Mouse (Mus musculus) cerebellum, adult 9-10 months (tissue): ENCODE measurements around the gene Elavl2.

Experiments
- DNase-seq: peaks from one replicate; pipeline ENCODE4 v3.0.0; 2022

Elavl2 gene

DNA sequence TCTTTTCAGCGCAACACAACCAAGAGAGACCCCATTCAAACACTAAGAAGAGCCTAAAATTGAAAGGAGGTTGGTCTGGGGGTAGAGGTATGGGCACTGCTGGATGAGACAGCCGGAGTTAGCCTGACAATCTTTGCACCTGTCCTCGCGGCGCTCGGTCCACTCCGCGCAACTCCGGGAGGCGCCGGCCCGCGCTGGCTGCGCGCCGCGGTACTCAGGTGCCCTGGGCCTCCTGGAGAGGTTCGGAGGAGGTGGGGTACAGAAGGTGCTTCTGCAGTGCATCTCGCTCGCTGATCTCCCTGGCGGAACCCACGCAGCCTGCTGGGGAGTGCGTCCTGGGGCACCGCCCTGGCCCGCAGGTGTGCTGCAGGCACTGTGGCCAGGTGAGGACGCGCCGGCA is at the start of gene Elavl2:
Elavl2 (minus strand) TSS at position 363 of the 400 bp plus-strand sequence.
- DNase-seq, result no peak

DNA sequence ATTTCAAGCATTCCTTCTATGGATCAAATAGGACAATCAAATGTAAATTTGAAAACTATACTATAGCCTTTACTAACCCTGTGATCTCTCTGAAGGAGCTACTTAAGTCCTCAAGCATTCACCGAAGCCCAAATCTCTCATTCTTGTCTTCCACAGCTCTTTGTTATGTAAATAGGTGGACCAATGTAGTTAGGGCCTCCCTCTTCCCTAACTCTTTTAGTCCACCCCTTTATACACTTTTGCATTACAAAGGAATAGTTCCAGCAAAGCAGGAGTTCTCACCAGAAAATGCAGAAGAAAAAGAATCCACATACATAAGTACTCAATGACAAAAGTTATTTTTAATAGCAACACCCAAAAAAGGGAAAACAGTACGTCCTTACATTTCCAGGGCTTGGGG is 47.3 kb upstream of the Elavl2 start:
- DNase-seq, result no peak

DNA sequence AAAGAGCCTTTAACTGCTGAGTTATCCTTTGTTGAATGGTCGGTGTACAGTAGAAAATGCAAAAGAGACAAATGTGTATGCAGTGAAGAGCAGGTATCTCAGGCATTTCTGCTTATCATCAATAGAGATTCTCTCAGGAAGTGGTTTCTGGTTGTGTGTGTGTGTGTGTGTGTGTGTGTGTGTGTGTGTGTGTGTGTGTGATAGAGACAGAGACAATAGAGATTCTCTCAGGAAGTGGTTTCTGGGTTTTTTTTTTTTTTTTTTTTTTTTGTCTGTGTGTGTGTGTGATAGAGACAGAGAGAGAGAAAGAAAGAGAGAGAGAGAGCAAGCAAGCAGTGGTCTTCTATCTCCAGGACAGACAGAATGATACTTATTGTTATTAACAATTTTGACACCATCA is 15.0 kb upstream of the Elavl2 start:
- no peak for DNase-seq

DNA sequence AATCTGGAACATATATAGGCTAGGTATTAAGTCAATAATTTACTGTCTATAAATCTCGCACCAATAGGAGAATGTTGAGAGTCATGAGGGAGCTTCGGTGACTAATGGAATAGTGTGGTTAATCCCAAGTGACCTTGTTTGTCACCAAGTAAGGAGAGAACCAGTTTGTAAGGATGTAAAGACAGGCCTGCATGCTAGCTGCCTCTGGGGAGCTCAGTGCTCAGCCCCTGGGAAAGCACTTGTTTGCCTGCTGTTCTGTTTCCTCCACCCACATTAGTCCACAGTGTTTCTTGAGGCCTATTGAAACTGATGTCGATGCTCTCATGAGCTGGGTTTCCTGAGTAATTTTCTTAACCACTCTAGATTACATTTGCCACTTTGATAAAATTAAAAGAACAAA is 4.5 kb upstream of the Elavl2 start:
- DNase-seq, result no peak

DNA sequence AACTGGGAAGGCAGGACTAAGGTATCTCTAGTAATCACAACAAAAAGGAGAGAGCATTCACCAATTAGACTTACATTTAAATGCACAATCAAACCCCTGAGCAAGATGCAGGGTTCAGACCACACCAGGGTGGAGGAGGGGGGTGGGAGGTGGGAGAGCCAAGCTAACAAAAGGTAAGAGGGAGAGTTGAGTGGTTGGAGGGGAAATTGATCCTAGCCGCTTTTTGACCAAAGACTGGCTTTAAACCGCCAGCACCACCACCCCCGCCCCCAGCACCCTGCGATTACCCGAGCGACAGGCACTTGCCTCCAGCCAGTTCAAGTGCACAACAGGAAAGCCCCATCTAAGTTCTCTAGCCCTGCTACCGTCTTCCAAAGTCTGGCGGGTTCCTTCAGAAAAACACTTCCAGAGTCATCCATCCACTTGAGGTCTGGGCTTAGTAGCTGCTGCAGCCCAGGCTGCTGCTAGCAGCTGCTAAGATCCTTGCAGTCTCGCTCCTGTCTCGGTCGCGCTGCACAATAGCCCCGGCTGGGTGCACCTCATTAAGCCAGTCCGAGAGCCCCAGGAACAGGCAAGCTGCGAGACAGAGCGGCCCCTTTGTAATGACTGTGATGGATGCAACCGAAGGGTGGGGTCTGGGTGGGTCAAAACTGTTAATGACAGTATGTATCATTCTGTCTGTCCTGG is 932 bp downstream of the Elavl2 start:
- DNase-seq, result no peak

DNA sequence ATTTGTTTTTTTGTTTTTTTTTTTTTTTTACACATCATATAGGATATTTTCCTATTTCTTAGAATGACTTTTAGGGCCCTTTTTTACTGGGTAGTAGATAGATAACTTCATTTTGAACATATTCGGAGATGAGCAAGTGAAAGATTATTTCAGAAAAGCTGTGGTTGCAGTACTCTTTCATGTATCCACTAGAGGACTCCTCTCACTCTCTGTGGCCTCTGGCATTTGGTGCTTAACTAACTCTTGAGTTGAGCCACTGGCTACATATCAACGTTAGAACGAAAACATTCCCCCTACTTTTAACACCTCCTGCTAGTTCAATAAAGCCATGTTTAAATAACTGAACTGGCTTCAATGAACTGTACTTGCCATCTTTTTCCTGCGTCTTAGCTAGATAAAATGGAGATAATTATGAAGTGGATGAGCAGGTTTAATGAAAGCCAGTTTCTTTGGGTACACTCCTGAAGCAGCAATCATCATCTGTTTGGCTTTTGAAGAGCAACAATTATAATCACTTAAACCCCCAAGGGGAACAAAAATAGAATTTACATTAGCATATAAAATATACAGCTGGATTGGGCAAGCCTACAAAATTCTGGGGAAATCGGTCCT is 8.5 kb downstream of the Elavl2 start:
- no peak for DNase-seq

DNA sequence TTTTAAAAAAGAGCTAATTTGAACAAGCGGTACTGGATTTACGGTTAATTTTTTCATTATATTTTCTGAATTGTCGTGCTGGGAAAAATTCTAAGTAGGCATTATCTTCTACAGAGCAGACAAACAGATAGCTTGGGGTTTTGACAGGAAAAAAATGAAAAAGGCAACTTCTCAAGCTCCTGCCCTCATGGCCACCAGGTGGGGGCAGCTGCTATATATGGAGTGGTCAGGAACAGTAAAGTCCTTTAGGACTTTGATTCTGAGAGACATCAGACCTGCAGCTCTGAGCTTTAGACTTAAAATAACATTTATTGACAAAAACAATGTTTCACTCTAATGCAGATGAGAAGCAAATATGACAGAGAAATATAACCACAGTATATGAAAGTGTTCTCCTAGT is 12.9 kb downstream of the Elavl2 start:
- DNase-seq, result no peak

DNA sequence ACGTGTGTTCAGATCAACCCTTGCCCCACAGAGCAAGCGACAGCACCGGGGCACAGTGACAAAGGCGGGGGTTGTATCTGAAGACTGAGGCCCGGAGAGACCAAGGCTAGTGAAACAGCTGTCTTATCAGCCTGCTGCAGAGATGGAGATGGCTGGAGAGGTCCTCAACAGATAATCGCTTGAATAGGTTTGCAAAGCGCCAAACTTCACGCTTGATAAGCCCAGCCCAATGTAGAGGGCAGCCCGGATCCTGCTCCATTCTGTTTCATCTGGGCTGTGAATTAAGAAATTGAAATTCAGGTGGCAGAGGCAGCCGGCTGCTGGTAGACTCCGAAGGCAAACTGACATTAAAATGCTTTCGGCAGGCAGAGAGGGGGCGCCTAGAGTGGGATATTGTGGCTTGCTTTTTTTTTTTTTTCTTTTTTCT is 19.4 kb downstream of the Elavl2 start:
- no peak for DNase-seq

DNA sequence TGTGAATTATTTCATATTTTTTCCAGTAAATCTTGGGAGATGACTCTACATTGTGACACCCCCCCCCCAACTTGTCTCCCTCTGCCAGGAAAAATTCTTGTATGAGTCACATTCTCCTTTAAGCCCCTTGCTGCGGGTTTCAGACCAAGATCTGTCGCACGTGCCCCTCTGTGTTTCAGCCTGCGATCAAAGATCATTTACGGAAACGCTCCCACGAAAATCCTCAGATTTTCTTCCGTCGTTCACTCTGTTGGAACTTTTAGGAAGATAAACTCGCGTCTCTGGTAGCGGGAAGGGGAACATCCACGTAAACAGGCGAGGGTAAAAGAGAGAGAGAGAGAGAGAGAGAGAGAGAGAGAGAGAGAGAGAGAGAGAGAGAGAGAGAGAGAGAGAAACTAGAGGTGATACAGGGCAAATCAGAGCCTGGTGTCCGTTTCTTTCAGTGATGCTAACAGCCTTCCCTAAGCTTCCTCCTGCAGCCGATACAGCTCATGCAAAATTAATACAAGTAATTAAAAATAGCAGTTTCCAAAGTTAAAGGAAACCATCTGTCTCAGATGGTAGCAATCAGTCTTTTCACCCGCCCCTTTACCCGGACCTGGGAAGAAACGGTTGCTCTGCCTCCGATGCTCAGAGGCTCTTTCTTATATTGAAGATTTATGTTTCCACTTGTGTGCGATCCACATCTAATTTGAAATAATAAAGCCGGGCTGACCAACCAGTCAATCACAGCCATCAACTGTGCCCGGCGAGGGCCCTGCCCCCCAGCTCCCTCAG is 20.1 kb downstream of the Elavl2 start:
- no peak for DNase-seq

DNA sequence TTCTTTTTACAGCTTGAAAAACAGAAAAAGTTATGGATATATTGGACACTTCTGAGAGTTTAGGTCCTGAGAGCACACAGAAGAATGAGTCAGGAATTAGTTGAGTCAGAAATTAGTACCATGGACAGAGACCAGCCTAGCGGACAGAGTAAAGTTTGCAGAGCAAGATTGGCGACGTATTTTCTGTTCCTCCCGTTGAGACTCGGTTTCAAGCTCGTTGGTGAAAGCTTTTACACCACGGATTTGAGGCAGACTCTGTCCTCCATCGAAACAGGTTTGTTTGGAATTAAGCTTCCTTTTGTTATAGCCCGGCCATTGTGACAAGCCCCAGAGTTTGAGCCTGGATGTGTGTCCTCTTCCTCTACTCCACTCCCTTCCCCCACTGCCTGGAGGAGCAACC is 21.0 kb downstream of the Elavl2 start:
- DNase-seq, result no peak

DNA sequence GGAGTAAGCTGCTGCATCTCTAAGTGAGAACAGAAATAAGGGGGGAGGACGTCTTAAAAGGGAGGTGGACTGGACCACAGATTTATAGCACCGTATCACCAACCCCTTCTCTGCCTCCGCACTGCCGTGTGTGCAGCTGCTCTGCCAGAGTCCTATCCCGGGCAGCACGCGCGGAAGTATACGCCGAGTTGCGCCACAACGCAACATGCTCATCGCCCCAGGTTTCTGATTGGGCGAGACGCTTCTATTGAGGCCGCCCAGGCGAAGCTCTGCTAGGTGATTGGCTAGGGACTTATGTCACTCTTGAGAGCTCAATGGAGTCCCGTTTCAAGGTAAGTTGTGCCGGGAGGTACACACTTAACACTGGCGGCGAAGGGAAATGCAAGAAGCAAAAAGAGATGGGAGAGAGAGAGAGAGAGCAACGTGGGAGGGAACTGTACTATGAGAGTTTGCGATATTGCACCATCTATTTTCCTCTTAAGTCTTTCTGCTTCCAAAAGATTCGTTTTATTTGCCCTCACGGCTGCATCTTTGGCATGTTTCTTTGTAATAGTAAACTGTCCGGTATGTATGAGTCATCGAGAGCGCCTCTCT is 24.2 kb downstream of the Elavl2 start:
- peak; percentile 99 for DNase-seq

DNA sequence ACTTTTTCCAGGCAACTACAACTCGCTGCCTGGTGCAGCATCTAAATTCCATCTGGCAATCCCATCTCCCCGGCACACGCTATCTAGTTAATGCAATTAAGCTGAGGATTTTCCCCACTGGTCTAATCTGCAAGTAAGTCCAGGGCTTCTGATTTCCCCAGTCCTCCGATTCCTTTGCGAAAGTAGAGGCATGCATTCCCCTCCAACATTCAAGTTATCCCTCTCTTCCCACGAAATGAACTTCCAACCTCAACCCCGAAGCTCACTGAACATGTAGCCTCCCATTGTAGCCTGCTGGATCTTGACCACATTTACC is 25.3 kb downstream of the Elavl2 start:
- peak; percentile 24 for DNase-seq

DNA sequence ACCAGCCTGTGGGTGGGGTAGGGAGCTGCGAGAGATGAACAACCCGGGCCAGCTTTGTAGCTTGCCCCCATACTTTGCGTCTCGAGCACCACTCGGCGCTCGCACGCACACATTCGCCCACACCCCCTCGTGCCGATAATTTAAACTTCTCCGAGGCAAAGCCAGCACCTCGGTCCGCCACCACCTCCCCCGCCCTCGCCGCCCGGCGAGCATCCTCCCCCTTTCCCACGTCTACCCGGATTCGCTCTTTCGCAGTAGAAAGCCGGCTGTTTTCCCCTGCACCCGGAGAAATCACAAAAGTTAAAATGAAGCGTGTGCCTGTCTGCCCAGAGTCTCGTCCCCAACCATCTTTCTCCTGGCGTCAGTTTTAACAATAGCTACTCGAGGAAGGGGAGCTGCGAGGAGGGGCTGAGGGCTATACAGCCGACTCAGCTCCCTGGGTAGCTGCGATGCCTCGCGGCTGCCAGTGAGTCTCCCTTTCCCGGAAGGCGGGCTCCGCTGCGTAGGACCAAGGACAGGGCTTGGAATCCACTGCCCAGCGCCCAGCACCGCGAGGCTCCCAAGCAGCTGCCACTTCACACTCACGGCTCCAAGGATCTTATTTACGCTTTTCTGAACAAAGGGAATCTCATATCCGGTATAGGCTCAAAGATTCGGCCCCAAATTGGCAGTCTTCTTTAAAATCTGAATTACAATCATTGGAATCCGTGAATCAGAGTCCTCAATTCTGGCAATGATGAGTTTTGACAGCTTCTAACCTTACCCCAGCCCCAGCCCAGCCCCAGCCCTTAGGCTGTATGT is 25.8 kb downstream of the Elavl2 start:
- DNase-seq, result peak; percentile 35

DNA sequence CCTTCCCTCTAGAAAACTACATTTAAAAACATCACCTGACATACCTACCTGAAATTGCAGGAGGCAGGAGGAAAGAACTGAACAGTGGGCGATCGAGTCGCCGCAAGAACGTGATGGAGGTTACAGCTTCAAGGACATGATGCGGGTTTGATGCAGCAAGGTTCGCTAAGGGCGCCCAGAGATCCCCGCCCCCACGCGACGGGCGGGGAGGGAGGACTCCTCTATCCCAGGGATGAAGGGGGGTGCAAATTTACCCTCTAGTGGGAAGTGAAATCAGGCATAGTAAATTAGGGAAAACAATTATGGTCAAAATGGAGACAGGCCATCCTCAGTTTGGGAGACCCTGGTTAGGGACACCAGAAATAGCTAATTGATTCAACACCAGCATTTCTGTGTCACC is 27.7 kb downstream of the Elavl2 start:
- DNase-seq, result no peak

DNA sequence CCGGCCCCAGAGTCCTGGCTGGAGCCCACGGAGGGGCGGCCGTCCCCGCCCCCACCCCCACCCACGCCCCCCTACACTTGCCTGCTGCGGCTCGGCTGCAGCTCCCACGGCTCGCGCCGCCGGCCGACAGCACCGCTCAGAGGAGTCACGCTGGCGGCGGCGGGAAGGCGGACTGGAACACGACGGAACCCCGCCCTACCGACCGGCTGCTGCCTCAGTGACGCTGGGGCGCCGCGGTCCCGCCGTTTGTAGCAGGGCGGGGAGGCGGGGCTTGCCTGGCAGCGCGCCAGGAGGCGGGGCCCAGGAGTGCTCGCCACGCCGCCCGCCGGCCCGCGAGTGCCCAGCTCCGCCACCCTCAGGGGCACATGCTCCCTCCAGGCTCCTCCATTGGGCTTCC is 28.8 kb downstream of the Elavl2 start:
- DNase-seq, result peak; percentile 66

DNA sequence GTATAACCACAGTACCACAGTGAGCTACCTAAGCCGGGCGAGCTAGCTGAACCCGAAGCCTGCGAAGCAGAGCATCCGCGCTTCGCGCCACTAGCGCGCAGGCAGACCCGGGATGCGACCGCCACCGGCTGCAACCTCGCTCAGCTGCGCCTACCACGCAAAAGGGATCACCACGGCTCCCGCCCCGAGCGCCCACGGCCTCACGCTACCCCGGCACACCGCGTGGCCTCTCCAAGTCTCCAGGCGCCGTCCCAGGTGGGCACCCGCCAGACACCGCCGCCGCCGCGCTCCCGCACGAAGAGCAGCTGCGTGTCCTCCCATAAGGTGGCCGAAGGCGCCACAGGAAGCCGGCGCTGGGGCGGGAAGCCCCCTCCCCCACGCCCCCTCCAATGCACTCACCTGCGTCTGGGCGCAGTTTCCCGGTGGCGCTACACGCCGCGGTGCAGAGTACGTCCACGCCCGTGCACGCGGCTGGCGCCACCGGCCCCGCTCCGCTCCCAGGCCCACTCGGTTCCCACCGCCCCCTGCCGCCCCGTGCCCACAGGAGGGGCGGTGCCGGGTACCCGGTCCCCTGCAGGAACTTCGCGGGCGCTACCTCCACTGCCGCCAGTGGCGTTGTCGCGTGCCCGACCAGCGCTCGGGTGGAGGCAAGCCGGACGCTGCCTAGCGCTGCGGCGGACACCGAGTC is 29.3 kb downstream of the Elavl2 start:
- DNase-seq, result peak; percentile 42

DNA sequence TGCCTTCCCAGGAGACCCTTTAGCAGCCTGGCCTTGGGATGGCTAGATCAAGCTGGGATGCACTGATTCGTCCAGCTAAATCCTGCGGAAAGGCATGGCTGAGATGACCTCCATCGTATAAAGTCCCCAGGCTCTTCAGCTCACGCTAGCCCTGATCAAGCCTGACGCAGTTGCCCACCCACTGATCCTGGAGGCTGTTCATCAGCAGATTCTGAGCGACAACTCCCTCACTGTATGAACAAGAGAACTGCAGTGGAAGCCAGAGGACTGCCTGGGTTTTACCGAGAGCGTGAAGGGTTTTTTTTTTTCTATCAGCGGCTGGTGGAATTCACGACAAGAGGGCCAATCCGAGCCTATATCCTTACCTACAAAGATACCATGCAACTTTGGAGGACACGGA is 35.3 kb downstream of the Elavl2 start:
- DNase-seq, result no peak

DNA sequence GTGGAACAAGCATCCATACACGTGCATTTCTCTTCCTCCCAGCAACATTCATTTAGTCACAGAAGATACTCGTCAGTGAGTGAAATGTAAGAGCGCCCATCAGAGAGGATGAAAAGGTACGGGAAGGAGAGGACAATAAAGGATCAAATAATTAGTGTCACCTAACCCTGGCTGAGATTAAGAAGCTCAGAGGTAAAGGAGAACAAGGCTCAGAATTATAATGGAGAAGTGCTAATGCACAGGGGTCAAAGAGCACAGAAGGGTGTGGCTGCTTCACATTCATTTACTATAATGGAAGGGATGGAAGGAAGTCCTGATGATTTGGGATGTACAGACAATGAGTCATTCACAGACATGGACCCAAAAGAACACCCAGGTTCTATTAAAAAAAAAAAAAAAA is 36.6 kb downstream of the Elavl2 start:
- DNase-seq, result no peak

DNA sequence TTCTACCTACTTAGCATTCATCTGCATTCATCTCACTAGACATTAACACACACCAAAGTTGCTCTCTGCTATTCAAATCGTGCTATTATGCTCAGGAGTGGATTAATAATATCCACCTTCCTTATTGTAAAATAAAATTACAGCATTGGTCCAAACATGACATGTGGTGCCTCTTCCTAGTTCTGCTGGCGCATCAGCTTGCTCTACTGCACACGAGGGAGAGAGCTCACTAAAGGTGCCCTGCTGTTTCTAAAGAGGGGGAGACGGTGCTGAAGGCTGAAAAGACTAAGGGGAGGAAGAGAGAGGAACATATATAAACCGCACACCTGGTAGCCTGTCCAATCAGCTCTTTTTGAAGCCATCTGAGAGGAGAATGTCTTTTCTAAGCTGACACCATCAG is 38.1 kb downstream of the Elavl2 start:
- DNase-seq, result no peak

DNA sequence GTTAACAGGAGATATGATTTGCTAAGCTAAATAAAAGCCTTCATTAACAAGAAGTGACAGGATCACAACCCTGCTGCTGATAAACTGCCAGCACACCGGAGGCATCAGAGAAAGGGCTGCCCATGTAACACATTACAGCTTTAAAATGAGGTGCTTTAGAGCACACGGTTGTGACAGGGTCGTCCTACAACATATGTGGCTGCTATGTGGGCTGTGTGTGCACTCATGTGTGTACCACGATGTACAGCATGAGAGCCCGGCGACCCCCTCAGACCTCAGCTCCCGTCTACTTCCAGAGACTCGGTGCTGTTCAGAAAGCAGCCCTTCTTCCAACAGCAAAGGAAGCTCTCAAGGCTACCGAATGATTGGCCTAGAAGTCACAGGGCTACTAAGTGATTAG is 47.4 kb downstream of the Elavl2 start:
- no peak for DNase-seq

DNA sequence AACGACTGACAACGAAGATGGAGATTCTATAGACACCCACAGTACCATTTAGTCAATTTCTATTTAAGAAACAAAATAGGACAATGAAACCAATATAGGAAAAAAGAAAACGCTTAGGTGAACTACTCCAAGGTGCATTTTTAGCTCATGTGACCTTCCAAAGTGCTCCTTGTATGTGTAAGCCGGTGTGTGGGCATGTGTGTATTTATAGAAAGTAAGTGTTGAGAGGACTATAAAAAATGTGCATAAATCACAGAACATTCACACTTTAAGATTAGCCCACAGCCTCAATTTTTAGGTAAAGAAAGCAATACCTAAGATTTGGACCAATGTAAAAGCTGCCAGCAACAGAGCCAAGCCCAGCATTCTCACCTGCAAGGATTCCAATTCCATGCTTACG is 51.0 kb downstream of the Elavl2 start:
- DNase-seq, result no peak

DNA sequence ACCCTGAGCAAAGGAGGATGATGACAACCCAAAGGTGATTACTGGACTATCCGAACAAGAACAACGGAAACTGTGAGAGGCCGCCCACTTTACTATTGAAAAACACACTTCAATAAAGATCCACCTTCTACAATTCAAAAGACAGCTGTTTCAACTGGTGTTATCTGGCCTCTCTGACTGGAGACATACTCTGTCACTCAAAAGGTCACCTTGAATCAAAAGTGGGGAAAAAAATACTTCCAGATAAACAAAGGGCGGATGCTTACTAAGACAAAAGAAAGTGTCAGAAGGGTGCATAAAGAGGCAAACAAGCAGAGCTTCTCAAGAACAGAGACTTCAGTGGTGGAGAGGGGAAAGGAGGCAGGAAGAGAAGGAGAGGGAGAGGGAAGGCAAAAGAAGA is 66.4 kb downstream of the Elavl2 start:
- DNase-seq, result no peak

DNA sequence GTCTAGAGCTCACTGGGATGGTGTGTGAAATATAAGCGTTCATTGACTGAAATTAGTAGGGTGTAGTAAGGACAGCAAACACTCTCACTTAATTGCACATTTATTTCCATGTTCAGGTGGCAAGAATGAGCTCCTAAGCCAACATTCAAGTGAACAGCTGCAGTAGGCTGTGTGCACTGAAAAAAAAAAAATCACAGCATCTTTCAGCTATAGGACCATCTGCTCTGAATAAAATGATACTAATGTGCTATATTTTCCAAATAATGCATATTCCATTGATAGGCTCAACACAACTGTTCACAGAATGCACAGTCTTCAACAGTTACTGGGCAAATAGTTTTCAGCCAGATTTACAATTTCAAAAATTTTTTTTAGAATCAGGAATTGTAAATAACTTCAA is 89.8 kb downstream of the Elavl2 start:
- DNase-seq, result no peak
